Mouse (Mus musculus): ENCODE data around the gene Rdh8. TPM values are rescaled to one million over a fixed set of nuclear protein-coding genes. Genes with fewer than 3 reads are reported as not detected.
"Not testable (repeated sequence)": the region's sequence is repeated elsewhere in the genome, so short reads cannot be mapped to it uniquely, and the experiment has no call there.

Rdh8 gene
- polyA plus RNA-seq, 1 experiment from 2014 or later = not detected

GRCm38 (mm10) chr9:20812537-20813271 is 5.6 kb upstream of the Rdh8 start:
- Histone ChIP-seq H3K4me1 (peaks cover 24% of the 10 kb centered on the region), H3K27ac (replicated peaks) (no peak overlapping the region), H3K9me3 (replicated peaks) (no peaks in the 10 kb centered on the region), H3K4me3 (no peak overlapping the region), H3K36me3 (no peaks in the 10 kb centered on the region), H3K27me3 (ENCODE audit: low read depth, poor library complexity, severe bottlenecking) (peaks cover 30% of the 10 kb centered on the region)
- 21% methylated on average over 19 of the region's 19 CpGs for WGBS
- peak; percentile 29 for DNase-seq (ENCODE audit: low spot score)

- Histone ChIP-seq H3K27ac (replicated peaks) (peak within 1 kb of the TSS; percentile 60), H3K36me3 (no peaks in the 10 kb centered on the region), H3K4me1 (peaks cover 24% of the 10 kb centered on the region), H3K4me3 (peak within 1 kb of the TSS; percentile 48), H3K27me3 (ENCODE audit: low read depth, poor library complexity, severe bottlenecking) (peaks cover 30% of the 10 kb centered on the region), H3K9me3 (replicated peaks) (no peaks in the 10 kb centered on the region)
- DNase-seq (ENCODE audit: low spot score) = peak; percentile 72
- 5% methylated on average over 29 of the region's 29 CpGs for WGBS
These were observed 3.6 kb upstream of the Rdh8 start, which contains the start of gene Col5a3 for GRCm38 (mm10) chr9:20814521-20815272. Col5a3 (minus strand) TSS chr9:20815067.

GRCm38 (mm10) chr9:20820001-20820400 is 1.7 kb downstream of the Rdh8 start:
- 83% methylated on average over 5 of the region's 5 CpGs for whole genome bisulfite sequencing
- DNase-seq (ENCODE audit: low spot score) = no peak
- H3K9me3 ChIP-seq (replicated peaks) = no peaks in the 10 kb centered on the region; the same call in 1 of the 2 replicates
- H3K36me3 ChIP-seq = no peaks in the 10 kb centered on the region
- no peak overlapping the region for H3K27ac ChIP-seq (replicated peaks)
- no peaks in the 10 kb centered on the region for H3K27me3 ChIP-seq (ENCODE audit: low read depth, poor library complexity, severe bottlenecking)
- H3K4me3 ChIP-seq = no peak overlapping the region
- H3K4me1 ChIP-seq = peaks cover 4% of the 10 kb centered on the region

GRCm38 (mm10) chr9:20822821-20823220 is 4.5 kb downstream of the Rdh8 start:
- no peaks in the 10 kb centered on the region; the same call in 1 of the 2 replicates for H3K9me3 ChIP-seq (replicated peaks)
- DNase-seq (ENCODE audit: low spot score) = no peak
- H3K36me3 ChIP-seq = no peaks in the 10 kb centered on the region
- 85% methylated on average over 3 of the region's 3 CpGs for WGBS
- H3K4me3 ChIP-seq = no peak overlapping the region
- H3K4me1 ChIP-seq = no peaks in the 10 kb centered on the region
- no peaks in the 10 kb centered on the region for H3K27me3 ChIP-seq (ENCODE audit: low read depth, poor library complexity, severe bottlenecking)
- H3K27ac ChIP-seq (replicated peaks) = no peak overlapping the region

GRCm38 (mm10) chr9:20825781-20826180 is 7.5 kb downstream of the Rdh8 start:
- Histone ChIP-seq H3K36me3 (no peaks in the 10 kb centered on the region), H3K27me3 (ENCODE audit: low read depth, poor library complexity, severe bottlenecking) (peaks cover 15% of the 10 kb centered on the region), H3K4me3 (no peak overlapping the region), H3K9me3 (replicated peaks) (no peaks in the 10 kb centered on the region; the same call in 1 of the 2 replicates), H3K27ac (replicated peaks) (no peak overlapping the region), H3K4me1 (peaks cover 4% of the 10 kb centered on the region)
- no peak for DNase-seq (ENCODE audit: low spot score)
- WGBS = 75% methylated on average over 5 of the region's 5 CpGs

GRCm38 (mm10) chr9:20828127-20828526 is 9.8 kb downstream of the Rdh8 start:
- Histone ChIP-seq H3K4me1 (peaks cover 6% of the 10 kb centered on the region), H3K27me3 (ENCODE audit: low read depth, poor library complexity, severe bottlenecking) (peaks cover 16% of the 10 kb centered on the region), H3K9me3 (replicated peaks) (no peaks in the 10 kb centered on the region), H3K4me3 (no peak overlapping the region), H3K27ac (replicated peaks) (no peak overlapping the region), H3K36me3 (no peaks in the 10 kb centered on the region)
- no peak for DNase-seq (ENCODE audit: low spot score)
- WGBS = 87% methylated on average over 1 of the region's 1 CpGs

- H3K9me3 ChIP-seq (replicated peaks) = no peaks in the 10 kb centered on the region
- 16% methylated on average over 19 of the region's 19 CpGs for WGBS
- peak overlapping the region; percentile 68 for H3K27ac ChIP-seq (replicated peaks)
These were observed 12.8 kb downstream of the Rdh8 start for GRCm38 (mm10) chr9:20830901-20831643.

GRCm38 (mm10) chr9:20834881-20835280 is 16.6 kb downstream of the Rdh8 start:
- 82% methylated on average over 1 of the region's 1 CpGs for WGBS
- Histone ChIP-seq H3K27me3 (ENCODE audit: low read depth, poor library complexity, severe bottlenecking) (peaks cover 9% of the 10 kb centered on the region), H3K4me3 (no peak overlapping the region), H3K9me3 (replicated peaks) (no peaks in the 10 kb centered on the region), H3K27ac (replicated peaks) (no peak overlapping the region), H3K36me3 (no peaks in the 10 kb centered on the region), H3K4me1 (peaks cover 12% of the 10 kb centered on the region)
- DNase-seq (ENCODE audit: low spot score) = no peak

More at GRCm38 (mm10) chr9:20830901-20831643, 12.8 kb downstream of the Rdh8 start:
- DNase-seq (ENCODE audit: low spot score) = peak; percentile 92
- peaks cover 6% of the 10 kb centered on the region for H3K4me1 ChIP-seq
- H3K36me3 ChIP-seq = no peaks in the 10 kb centered on the region
- peaks cover 16% of the 10 kb centered on the region for H3K27me3 ChIP-seq (ENCODE audit: low read depth, poor library complexity, severe bottlenecking)
- 0 out of 2 replicates have a peak overlapping the region, but pooled peaks have one; percentile 12 for H3K4me3 ChIP-seq

GRCm38 (mm10) chr9:20835431-20835954 is 17.2 kb downstream of the Rdh8 start:
- not testable (repeated sequence) for H3K27ac ChIP-seq (replicated peaks)

GRCm38 (mm10) chr9:20837184-20837947 is 19.1 kb downstream of the Rdh8 start:
- no peak for DNase-seq (ENCODE audit: low spot score)
- Histone ChIP-seq H3K27ac (replicated peaks) (no peak overlapping the region), H3K9me3 (replicated peaks) (no peaks in the 10 kb centered on the region), H3K4me3 (no peak overlapping the region), H3K27me3 (ENCODE audit: low read depth, poor library complexity, severe bottlenecking) (no peaks in the 10 kb centered on the region), H3K36me3 (no peaks in the 10 kb centered on the region), H3K4me1 (peaks cover 7% of the 10 kb centered on the region; the same call in 1 of the 2 replicates)
- WGBS = 91% methylated on average over 9 of the region's 9 CpGs

More at GRCm38 (mm10) chr9:20835431-20835954, 17.2 kb downstream of the Rdh8 start:
- not testable (repeated sequence) for DNase-seq (ENCODE audit: low spot score); H3K27me3 ChIP-seq (ENCODE audit: low read depth, poor library complexity, severe bottlenecking); H3K9me3 ChIP-seq (replicated peaks); H3K4me3 ChIP-seq; H3K36me3 ChIP-seq
- peaks cover 11% of the 10 kb centered on the region for H3K4me1 ChIP-seq
- WGBS = 88% methylated on average over 11 of the region's 11 CpGs

GRCm38 (mm10) chr9:20838931-20839330 is 20.6 kb downstream of the Rdh8 start:
- no peaks in the 10 kb centered on the region for H3K27me3 ChIP-seq (ENCODE audit: low read depth, poor library complexity, severe bottlenecking)
- H3K4me3 ChIP-seq = no peak overlapping the region
- whole genome bisulfite sequencing = 46% methylated on average over 6 of the region's 6 CpGs
- H3K27ac ChIP-seq (replicated peaks) = no peak overlapping the region
- peaks cover 7% of the 10 kb centered on the region; the same call in 1 of the 2 replicates for H3K4me1 ChIP-seq
- DNase-seq (ENCODE audit: low spot score) = no peak
- no peaks in the 10 kb centered on the region for H3K9me3 ChIP-seq (replicated peaks)
- no peaks in the 10 kb centered on the region for H3K36me3 ChIP-seq

All from midbrain, embryonic 10.5 days (tissue).